Mouse (Mus musculus): Measurements from ENCODE around the gene Togaram2.

The Togaram2 gene

DNA sequence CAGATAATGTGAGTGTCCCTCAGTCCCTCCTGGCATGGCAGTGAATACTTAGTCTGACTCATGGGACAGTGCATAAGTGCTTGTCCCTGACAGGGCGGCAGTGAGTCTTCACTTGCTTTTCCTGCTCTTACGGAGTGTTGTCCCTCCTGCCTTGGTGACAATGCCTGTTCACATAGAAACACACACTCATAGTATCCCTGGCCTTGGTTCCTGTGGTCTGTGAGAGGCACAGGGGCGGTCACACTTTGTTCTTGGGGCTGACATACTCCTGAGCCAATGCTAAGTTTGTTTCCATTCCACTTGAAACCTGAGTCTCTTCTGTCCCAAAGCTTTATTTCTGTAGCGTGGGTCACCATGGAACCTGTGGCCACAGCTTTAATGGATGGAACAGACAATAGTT, 9.3 kb downstream of the Togaram2 start:
- DNase-seq (ENCODE audit: low read depth, low spot score), result no peak

DNA sequence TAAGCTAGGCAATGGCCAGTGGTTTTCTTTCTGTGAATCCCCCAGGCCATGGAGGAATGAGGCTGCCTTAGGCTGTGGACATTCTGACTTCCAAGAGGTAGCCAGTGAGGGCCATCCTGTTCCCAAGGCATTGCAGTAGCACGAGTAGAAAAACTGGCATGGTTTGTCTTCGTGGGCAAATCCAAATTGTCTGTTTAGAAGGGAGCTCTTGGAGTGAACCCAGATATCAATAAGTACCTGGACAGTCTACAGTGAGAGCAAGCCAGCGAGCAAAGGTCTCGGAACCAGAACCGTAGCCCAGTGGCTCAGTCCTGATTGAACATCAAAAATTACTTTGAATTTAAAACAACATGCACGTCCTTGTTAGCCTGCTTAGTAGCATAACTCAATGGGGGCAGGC, 10.2 kb downstream of the Togaram2 start:
- no peak for DNase-seq (ENCODE audit: low read depth, low spot score)

- peak; percentile 56 for DNase-seq (ENCODE audit: low read depth, low spot score)
Observed at GRCm38 (mm10) chr17:71684103-71684608, 11.1 kb downstream of the Togaram2 start.

GRCm38 (mm10) chr17:71687436-71687835, 14.4 kb downstream of the Togaram2 start:
- DNase-seq (ENCODE audit: low read depth, low spot score), result no peak

DNA sequence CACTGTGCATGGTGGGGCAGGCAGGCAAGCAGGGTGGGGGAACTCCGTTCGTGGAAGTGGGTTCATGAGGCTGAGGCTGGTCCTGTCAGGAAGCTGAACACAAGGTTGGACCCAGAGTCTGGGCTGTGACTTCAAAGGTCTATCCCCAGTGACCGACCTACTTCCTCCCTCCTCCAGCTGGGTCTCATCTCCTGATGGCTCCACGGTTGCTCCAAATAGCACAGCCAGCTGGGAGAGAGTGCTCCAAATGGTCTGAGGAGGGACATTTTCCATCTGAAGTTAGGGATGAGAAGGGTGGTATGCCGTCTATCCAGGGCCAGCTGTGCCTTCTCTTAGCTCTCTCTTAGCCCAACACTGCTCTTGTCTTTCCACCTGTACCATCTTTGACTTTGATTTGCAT, 16.8 kb downstream of the Togaram2 start:
- DNase-seq (ENCODE audit: low read depth, low spot score), result peak; percentile 35

DNA sequence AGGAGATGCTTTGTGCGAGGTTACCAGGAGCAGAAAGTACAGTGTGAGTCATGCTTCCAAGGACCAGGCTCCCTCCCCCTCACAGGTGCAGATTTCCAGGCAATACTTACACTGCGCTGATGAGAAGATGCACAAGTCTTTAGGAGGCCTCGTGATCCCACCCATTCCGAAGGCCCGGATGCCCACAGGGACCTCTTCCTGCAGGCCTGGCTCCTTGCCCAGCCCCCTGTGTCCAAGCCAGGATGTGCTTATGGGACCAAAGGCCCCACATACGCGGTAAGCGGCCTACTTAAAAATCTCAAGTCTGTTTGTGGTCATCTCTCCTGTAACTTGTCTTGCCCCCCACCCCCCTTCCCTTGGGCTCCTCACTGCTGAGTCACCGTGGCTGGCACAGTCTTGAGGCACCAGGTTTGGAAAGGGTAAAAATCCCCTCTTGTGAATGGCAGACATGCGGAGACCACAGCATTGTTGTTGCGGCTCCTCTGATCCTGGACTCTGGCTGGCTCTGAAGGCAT, 18.4 kb downstream of the Togaram2 start:
- peak; percentile 90 for DNase-seq (ENCODE audit: low read depth, low spot score)

- DNase-seq (ENCODE audit: low read depth, low spot score), result peak; percentile 82
Observed at GRCm38 (mm10) chr17:71693313-71693712, 20.3 kb downstream of the Togaram2 start.

DNA sequence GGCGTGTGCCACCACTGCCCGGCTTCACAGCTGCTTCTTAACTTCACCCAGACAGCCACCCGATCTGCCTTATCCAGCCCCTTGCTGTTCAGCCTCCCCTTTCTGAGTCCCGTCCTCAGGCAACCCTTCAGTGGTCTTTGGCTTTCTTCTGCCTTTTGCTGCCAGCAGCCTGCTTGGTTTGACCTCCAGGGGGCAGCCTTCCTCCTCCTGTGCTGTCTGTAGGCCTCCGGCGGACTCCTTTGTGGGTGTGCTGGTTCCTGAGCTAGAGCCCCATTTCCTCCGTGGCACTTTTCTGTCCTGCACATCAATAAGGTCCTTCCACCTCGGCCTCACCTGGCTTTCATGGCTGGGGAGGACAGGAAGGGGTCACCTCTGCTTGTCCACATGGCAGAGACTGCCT, 20.7 kb downstream of the Togaram2 start:
- peak; percentile 31 for DNase-seq (ENCODE audit: low read depth, low spot score)

GRCm38 (mm10) chr17:71695151-71695550, 22.1 kb downstream of the Togaram2 start:
- peak; percentile 53 for DNase-seq (ENCODE audit: low read depth, low spot score)

- DNase-seq (ENCODE audit: low read depth, low spot score), result no peak
Observed at GRCm38 (mm10) chr17:71695716-71696315, 22.8 kb downstream of the Togaram2 start.

DNA sequence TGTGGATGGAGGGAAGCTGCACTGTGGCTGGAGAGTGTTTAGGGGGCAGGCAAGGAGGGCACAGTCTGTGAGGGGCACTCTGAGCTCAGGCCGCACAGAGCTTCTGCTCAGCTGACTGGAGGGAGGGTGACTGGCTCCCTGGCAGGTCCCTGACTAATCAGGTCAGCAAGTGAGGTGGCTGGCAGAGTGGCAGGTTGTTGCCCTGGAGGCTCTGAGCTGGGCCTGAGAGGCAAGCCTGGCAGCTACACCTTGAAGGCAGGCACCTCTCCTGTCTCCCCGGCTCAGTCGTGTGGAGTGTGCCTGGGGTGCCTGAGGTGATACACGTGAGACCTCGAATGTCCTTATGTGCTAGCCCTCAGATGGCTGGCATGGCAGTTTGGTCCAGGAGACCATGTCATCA, 23.3 kb downstream of the Togaram2 start:
- DNase-seq (ENCODE audit: low read depth, low spot score), result peak; percentile 21

DNA sequence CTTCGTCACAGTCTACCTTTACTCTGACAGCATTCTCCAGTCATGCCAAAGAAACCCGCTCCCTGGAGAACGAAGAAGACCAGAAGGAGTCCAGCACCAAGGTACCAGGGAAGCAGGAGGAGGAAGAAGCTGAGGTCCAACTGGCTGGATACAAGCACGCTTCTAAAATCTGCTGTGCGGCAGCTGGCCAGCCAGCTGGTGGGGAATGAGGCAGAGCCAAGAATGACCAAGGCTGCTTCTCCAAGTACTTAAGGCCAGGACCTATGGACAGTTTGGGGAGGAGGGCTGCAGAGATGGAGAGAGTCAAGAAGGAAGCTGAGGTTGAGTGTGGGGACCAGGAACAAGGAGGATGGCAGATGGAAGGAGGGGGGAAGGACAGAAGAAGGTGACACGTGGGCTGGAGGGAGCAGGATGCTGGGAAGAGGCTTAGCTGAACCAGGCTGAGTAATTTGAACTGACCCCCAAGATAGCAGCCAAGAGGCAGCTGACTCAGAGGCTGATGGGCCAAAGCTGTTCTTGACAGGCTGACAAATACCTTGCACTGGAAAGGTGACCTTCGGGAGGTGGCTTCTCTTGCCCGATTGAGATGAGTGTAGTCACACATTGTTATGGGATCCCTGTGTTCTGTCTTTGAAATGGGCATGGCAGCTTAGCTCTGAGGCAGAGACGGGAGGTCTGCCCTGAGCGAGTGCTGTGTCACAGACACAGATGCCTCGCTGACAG, 25.0 kb downstream of the Togaram2 start:
- peak; percentile 51 for DNase-seq (ENCODE audit: low read depth, low spot score)

- DNase-seq (ENCODE audit: low read depth, low spot score), result no peak
Observed at GRCm38 (mm10) chr17:71698619-71698956, 25.5 kb downstream of the Togaram2 start.

- no peak for DNase-seq (ENCODE audit: low read depth, low spot score)
Observed at GRCm38 (mm10) chr17:71705113-71705512, 32.1 kb downstream of the Togaram2 start.

DNA sequence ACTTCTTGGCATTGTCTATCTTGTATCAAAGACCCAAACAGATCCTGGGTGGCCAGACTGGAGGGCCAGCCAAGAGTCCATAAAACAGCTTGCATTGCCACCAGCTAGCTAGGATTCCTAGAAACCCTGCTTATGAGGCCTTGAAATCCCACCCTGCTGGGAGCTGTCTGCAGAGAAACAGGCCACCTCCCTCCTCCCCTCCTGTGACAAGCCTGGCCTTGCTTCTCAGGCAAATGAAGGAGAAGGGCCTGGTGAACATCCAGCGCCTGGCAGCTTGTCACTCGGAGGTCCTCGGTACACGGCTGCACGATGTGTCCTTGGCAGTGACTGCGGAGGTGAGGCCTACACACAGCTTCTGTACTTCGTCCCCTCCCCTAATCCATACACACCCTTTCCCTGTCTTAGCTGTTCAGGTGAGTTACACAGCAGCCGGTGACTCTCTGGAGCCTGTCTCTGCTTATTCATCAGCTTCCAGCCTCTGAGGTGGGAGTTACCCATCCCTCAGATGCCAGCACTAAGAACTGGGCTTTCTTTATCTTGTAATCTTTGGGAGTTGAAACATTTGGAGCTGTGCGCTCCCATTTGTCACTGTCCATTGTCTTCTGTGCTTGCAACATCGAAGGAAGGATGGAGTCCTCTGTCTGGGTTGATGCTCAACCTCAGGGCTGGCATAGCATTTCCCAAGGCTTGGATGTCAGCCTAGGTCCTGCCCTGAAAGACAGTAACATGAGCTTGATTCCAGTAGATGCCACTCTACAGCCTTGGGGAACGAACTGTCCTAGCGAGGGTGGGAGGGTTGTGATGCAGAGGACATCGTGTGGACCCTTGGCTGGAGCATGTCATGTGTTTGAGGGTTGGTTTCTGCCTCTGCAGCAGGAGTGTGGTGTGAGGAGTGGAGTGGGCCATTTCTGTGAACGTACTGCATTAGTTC, 32.8 kb downstream of the Togaram2 start:
- no peak for DNase-seq (ENCODE audit: low read depth, low spot score)

GRCm38 (mm10) chr17:71707715-71708114, 34.7 kb downstream of the Togaram2 start:
- peak; percentile 53 for DNase-seq (ENCODE audit: low read depth, low spot score)

GRCm38 (mm10) chr17:71712279-71712678, 39.2 kb downstream of the Togaram2 start:
- DNase-seq (ENCODE audit: low read depth, low spot score), result no peak

- DNase-seq (ENCODE audit: low read depth, low spot score), result peak; percentile 81
Observed at GRCm38 (mm10) chr17:71715034-71715433, 42.0 kb downstream of the Togaram2 start.

DNA sequence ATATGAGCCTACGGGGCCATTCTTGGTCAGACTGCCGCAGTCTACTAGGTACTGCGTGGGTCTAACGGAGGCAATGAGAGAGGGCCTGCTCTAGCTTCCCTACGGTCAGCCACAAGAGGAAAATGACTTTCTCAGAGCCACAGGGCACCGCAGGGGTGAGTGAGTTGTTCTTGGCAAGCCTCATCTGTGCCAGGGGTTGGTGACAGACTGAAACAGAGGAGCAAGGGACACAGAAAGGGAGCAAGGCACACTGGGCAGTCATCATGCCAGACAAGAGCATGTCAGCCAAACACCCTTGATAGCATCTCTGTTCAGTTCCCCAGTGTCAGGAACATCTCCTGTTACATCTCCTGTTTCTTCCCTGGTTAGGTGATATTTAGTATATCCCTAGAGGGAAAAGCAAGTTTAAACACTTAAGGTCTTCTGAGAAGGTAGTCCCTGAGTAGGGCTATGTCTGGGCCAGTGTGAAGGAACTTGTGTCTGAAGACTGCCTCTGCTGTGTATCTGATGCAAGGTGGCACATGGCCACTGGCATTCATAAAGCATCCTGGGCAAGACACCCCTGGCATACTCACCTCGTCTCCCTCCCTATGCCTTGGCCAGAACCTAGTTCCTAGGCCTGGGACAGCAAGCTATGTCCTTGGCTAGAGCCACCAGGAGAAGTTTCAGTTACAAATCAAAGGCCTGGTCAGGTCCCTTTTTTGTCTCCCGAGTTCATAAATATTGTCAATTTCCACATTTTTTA, 45.0 kb downstream of the Togaram2 start:
- no peak for DNase-seq (ENCODE audit: low read depth, low spot score)

DNA sequence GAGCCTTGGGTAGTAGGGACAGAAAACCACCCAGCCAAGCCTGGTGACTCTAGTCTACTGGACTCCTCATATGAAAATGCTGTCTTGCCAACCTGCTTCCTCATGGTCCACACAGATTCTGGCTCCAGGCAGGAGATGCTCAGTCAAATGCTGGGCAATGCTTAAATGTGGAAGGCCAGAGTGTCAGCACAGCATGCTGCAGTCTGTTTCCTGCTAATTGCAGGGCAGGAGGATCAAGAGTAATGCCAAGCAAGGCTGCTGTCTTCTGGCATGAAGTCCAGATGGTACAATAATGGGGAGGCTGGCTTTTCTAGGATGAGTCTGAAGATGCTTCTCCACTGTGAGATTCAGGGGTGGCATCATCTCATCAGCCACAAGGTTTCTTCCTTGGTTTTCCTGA, 47.4 kb downstream of the Togaram2 start:
- DNase-seq (ENCODE audit: low read depth, low spot score), result peak; percentile 92

DNA sequence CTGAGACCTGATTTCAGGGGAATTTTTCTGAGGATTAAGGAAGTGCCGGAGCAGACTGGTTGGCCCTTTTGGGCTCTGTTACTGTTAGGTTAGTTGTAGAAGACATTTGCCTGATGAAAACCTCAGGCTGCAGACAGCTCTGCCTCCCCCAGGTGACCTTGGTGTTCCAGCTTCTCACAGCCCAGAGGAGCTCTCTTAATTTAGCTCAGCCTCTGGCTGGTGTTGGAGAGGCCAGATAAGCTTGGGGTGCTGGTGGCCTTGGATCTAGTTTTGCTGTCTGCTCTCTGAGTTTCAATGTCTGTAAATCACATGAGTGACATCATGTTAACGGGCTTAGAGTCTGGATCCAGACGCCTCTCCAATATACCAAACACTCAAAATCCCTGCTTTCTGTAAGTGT, 48.0 kb downstream of the Togaram2 start:
- DNase-seq (ENCODE audit: low read depth, low spot score), result no peak

All from brain, adult 2 months (tissue).